Mouse (Mus musculus): Measurements from ENCODE around the gene Fgd3. TPM values are rescaled to one million over a fixed set of nuclear protein-coding genes. Genes with fewer than 3 reads are reported as not detected.
A peak's percentile ranks its signal among the peaks of the same experiment; 100 is the strongest.

Gene Fgd3
- polyA plus RNA-seq, 1 experiment from 2014 or later: 0.74 TPM

GRCm38 (mm10) chr13:49316386-49317162, 3.5 kb downstream of the Fgd3 start:
- peaks cover 29% of the 10 kb centered on the region for H3K4me1 ChIP-seq (ENCODE audit: control insufficient read depth, insufficient read depth, low read length)
- no peak for ATAC-seq (ENCODE audit: low FRiP score)
- no peak overlapping the region for H3K27ac ChIP-seq (ENCODE audit: low read depth, low read length)

GRCm38 (mm10) chr13:49311642-49312041, 8.5 kb downstream of the Fgd3 start:
- ATAC-seq (ENCODE audit: low FRiP score): no peak
- Histone ChIP-seq H3K27me3 (ENCODE audit: control insufficient read depth, insufficient read depth, low read length) (no peaks in the 10 kb centered on the region), H3K36me3 (ENCODE audit: control insufficient read depth, insufficient read depth, low read length) (no peaks in the 10 kb centered on the region), H3K27ac (ENCODE audit: low read depth, low read length) (no peak overlapping the region), H3K9ac (ENCODE audit: low read length) (no peak overlapping the region), H3K4me2 (no peak overlapping the region), H3K4me3 (ENCODE audit: low read depth, low read length) (no peak overlapping the region), H3K4me1 (ENCODE audit: control insufficient read depth, insufficient read depth, low read length) (peaks cover 8% of the 10 kb centered on the region), H3K9me3 (ENCODE audit: control insufficient read depth, low read length) (no peaks in the 10 kb centered on the region)
- DNase-seq (ENCODE audit: low spot score, missing footprints): no peak
- WGBS: 94% methylated on average over 7 of the region's 7 CpGs

More at GRCm38 (mm10) chr13:49316386-49317162, 3.5 kb downstream of the Fgd3 start:
- no peaks in the 10 kb centered on the region for H3K36me3 ChIP-seq (ENCODE audit: control insufficient read depth, insufficient read depth, low read length)
- H3K9me3 ChIP-seq (ENCODE audit: control insufficient read depth, low read length): no peaks in the 10 kb centered on the region
- H3K27me3 ChIP-seq (ENCODE audit: control insufficient read depth, insufficient read depth, low read length): peaks cover 20% of the 10 kb centered on the region
- H3K9ac ChIP-seq (ENCODE audit: low read length): no peak overlapping the region
- no peak overlapping the region for H3K4me3 ChIP-seq (ENCODE audit: low read depth, low read length)
- WGBS: 58% methylated on average over 9 of the region's 9 CpGs
- no peak overlapping the region for H3K4me2 ChIP-seq
- no peak for DNase-seq (ENCODE audit: low spot score, missing footprints)

- 92% methylated on average over 1 of the region's 1 CpGs for WGBS
- H3K27me3 ChIP-seq (ENCODE audit: control insufficient read depth, insufficient read depth, low read length): no peaks in the 10 kb centered on the region
- H3K9me3 ChIP-seq (ENCODE audit: control insufficient read depth, low read length): no peaks in the 10 kb centered on the region
- peak; percentile 26 for DNase-seq (ENCODE audit: low spot score, missing footprints)
- no peaks in the 10 kb centered on the region for H3K36me3 ChIP-seq (ENCODE audit: control insufficient read depth, insufficient read depth, low read length)
- no peak overlapping the region for H3K4me2 ChIP-seq
- no peak overlapping the region for H3K27ac ChIP-seq (ENCODE audit: low read depth, low read length)
- H3K4me1 ChIP-seq (ENCODE audit: control insufficient read depth, insufficient read depth, low read length): peaks cover 4% of the 10 kb centered on the region; the same call in 1 of the 2 replicates
- no peak overlapping the region for H3K9ac ChIP-seq (ENCODE audit: low read length)
- no peak overlapping the region for H3K4me3 ChIP-seq (ENCODE audit: low read depth, low read length)
- ATAC-seq (ENCODE audit: low FRiP score): no peak
Measured at GRCm38 (mm10) chr13:49309501-49309900, 10.6 kb downstream of the Fgd3 start.

GRCm38 (mm10) chr13:49308861-49309403, 11.2 kb downstream of the Fgd3 start:
- H3K36me3 ChIP-seq (ENCODE audit: control insufficient read depth, insufficient read depth, low read length): no peaks in the 10 kb centered on the region
- H3K9ac ChIP-seq (ENCODE audit: low read length): no peak overlapping the region
- H3K4me3 ChIP-seq (ENCODE audit: low read depth, low read length): no peak overlapping the region
- WGBS: 84% methylated on average over 16 of the region's 16 CpGs
- no peaks in the 10 kb centered on the region for H3K9me3 ChIP-seq (ENCODE audit: control insufficient read depth, low read length)
- H3K27me3 ChIP-seq (ENCODE audit: control insufficient read depth, insufficient read depth, low read length): no peaks in the 10 kb centered on the region
- H3K4me2 ChIP-seq: no peak overlapping the region
- H3K27ac ChIP-seq (ENCODE audit: low read depth, low read length): no peak overlapping the region
- ATAC-seq (ENCODE audit: low FRiP score): no peak
- peak; percentile 79 for DNase-seq (ENCODE audit: low spot score, missing footprints)
- peaks cover 4% of the 10 kb centered on the region; the same call in 1 of the 2 replicates for H3K4me1 ChIP-seq (ENCODE audit: control insufficient read depth, insufficient read depth, low read length)

- DNase-seq (ENCODE audit: low spot score, missing footprints): no peak
- H3K27ac ChIP-seq (ENCODE audit: low read depth, low read length): no peak overlapping the region
- no peak overlapping the region for H3K4me3 ChIP-seq (ENCODE audit: low read depth, low read length)
- WGBS: 89% methylated on average over 4 of the region's 4 CpGs
- no peaks in the 10 kb centered on the region for H3K9me3 ChIP-seq (ENCODE audit: control insufficient read depth, low read length)
- H3K36me3 ChIP-seq (ENCODE audit: control insufficient read depth, insufficient read depth, low read length): no peaks in the 10 kb centered on the region
- H3K4me2 ChIP-seq: no peak overlapping the region
- no peaks in the 10 kb centered on the region for H3K27me3 ChIP-seq (ENCODE audit: control insufficient read depth, insufficient read depth, low read length)
- peaks cover 4% of the 10 kb centered on the region; the same call in 1 of the 2 replicates for H3K4me1 ChIP-seq (ENCODE audit: control insufficient read depth, insufficient read depth, low read length)
- no peak overlapping the region for H3K9ac ChIP-seq (ENCODE audit: low read length)
- no peak for ATAC-seq (ENCODE audit: low FRiP score)
Measured at GRCm38 (mm10) chr13:49308206-49308605, 11.9 kb downstream of the Fgd3 start.

GRCm38 (mm10) chr13:49307311-49307969, 12.7 kb downstream of the Fgd3 start:
- H3K9me3 ChIP-seq (ENCODE audit: control insufficient read depth, low read length): no peaks in the 10 kb centered on the region
- H3K4me3 ChIP-seq (ENCODE audit: low read depth, low read length): no peak overlapping the region
- no peaks in the 10 kb centered on the region for H3K27me3 ChIP-seq (ENCODE audit: control insufficient read depth, insufficient read depth, low read length)
- H3K4me2 ChIP-seq: no peak overlapping the region
- no peak overlapping the region for H3K9ac ChIP-seq (ENCODE audit: low read length)
- DNase-seq (ENCODE audit: low spot score, missing footprints) (no peak), ATAC-seq (ENCODE audit: low FRiP score) (peak; percentile 38; the same call in 1 of the 2 replicates)
- 46% methylated on average over 10 of the region's 10 CpGs for WGBS
- no peaks in the 10 kb centered on the region for H3K36me3 ChIP-seq (ENCODE audit: control insufficient read depth, insufficient read depth, low read length)
- H3K27ac ChIP-seq (ENCODE audit: low read depth, low read length): no peak overlapping the region
- peaks cover 4% of the 10 kb centered on the region; the same call in 1 of the 2 replicates for H3K4me1 ChIP-seq (ENCODE audit: control insufficient read depth, insufficient read depth, low read length)

- DNase-seq (ENCODE audit: low spot score, missing footprints): no peak
- Histone ChIP-seq H3K4me1 (ENCODE audit: control insufficient read depth, insufficient read depth, low read length) (peaks cover 4% of the 10 kb centered on the region; the same call in 1 of the 2 replicates), H3K36me3 (ENCODE audit: control insufficient read depth, insufficient read depth, low read length) (no peaks in the 10 kb centered on the region), H3K9me3 (ENCODE audit: control insufficient read depth, low read length) (no peaks in the 10 kb centered on the region), H3K9ac (ENCODE audit: low read length) (no peak overlapping the region), H3K4me3 (ENCODE audit: low read depth, low read length) (no peak overlapping the region), H3K4me2 (no peak overlapping the region), H3K27ac (ENCODE audit: low read depth, low read length) (no peak overlapping the region), H3K27me3 (ENCODE audit: control insufficient read depth, insufficient read depth, low read length) (no peaks in the 10 kb centered on the region)
- 75% methylated on average over 7 of the region's 7 CpGs for WGBS
- ATAC-seq (ENCODE audit: low FRiP score): no peak
Measured at GRCm38 (mm10) chr13:49306771-49307310, 13.3 kb downstream of the Fgd3 start.

GRCm38 (mm10) chr13:49300771-49301170, 19.3 kb downstream of the Fgd3 start:
- DNase-seq (ENCODE audit: low spot score, missing footprints): no peak
- Histone ChIP-seq H3K4me1 (ENCODE audit: control insufficient read depth, insufficient read depth, low read length) (no peaks in the 10 kb centered on the region), H3K4me2 (no peak overlapping the region), H3K36me3 (ENCODE audit: control insufficient read depth, insufficient read depth, low read length) (no peaks in the 10 kb centered on the region), H3K9me3 (ENCODE audit: control insufficient read depth, low read length) (no peaks in the 10 kb centered on the region), H3K4me3 (ENCODE audit: low read depth, low read length) (no peak overlapping the region), H3K27ac (ENCODE audit: low read depth, low read length) (no peak overlapping the region), H3K27me3 (ENCODE audit: control insufficient read depth, insufficient read depth, low read length) (no peaks in the 10 kb centered on the region), H3K9ac (ENCODE audit: low read length) (no peak overlapping the region)
- WGBS: 83% methylated on average over 1 of the region's 1 CpGs
- ATAC-seq (ENCODE audit: low FRiP score): no peak
